In genomic region chr9:110631651-110632275, GRCm38 (mm10) we compare ENCODE assay signal across 8 mouse cellular contexts. TPM values are rescaled to one million over a fixed set of nuclear protein-coding genes. Genes with fewer than 3 reads are reported as not detected.
A peak's percentile ranks its signal among the peaks of the same experiment; 100 is the strongest.
DNase-seq lines count a peak whose midpoint lies in the region; ATAC-seq and TF ChIP-seq lines count a peak whose summit lies in the region.

No protein-coding gene starts in this region.

- H3K4me2 ChIP-seq in heart, embryonic 12.5 days, result peak overlapping the region; percentile 65
- peak overlapping the region; percentile 45 for H3K4me2 ChIP-seq in forebrain, postnatal 0 days (ENCODE audit: low read depth)
- H3K4me2 ChIP-seq in midbrain, embryonic 13.5 days (replicated peaks), result peak overlapping the region; percentile 61

- H3K27ac ChIP-seq in heart, embryonic 12.5 days (ENCODE audit: poor library complexity, severe bottlenecking), result no peak overlapping the region
- no peak overlapping the region for H3K27ac ChIP-seq in forebrain, postnatal 0 days (ENCODE audit: low read depth, low read length)
- H3K27ac ChIP-seq in midbrain, embryonic 13.5 days, result no peak overlapping the region
- H3K27ac ChIP-seq in gastrocnemius, adult 2 months, result no peak overlapping the region

- H3K4me1 ChIP-seq in heart, embryonic 12.5 days (replicated peaks), result peaks cover 10% of the 10 kb centered on the region
- H3K4me1 ChIP-seq in forebrain, postnatal 0 days (ENCODE audit: insufficient read depth), result no peaks in the 10 kb centered on the region
- peaks cover 18% of the 10 kb centered on the region for H3K4me1 ChIP-seq in midbrain, embryonic 13.5 days (replicated peaks)

- no peak for ATAC-seq in heart, embryonic 12.5 days (ENCODE audit: insufficient number of reproducible peaks, low FRiP score)
- peak; percentile 26 for ATAC-seq in forebrain, postnatal 0 days
- ATAC-seq in midbrain, embryonic 13.5 days, result peak; percentile 58

- peak overlapping the region; percentile 33 for H3K4me3 ChIP-seq in heart, embryonic 12.5 days
- peak overlapping the region; percentile 24 for H3K4me3 ChIP-seq in forebrain, postnatal 0 days (ENCODE audit: low read depth, low read length)
- peak overlapping the region; percentile 38 for H3K4me3 ChIP-seq in midbrain, embryonic 13.5 days (replicated peaks)
- no peak overlapping the region for H3K4me3 ChIP-seq in gastrocnemius, adult 2 months

- peaks cover 62% of the 10 kb centered on the region for H3K27me3 ChIP-seq in heart, embryonic 12.5 days (replicated peaks)
- no peaks in the 10 kb centered on the region for H3K27me3 ChIP-seq in forebrain, postnatal 0 days (ENCODE audit: insufficient read depth, low read length)
- peaks cover 42% of the 10 kb centered on the region for H3K27me3 ChIP-seq in midbrain, embryonic 13.5 days

- H3K9me3 ChIP-seq in heart, embryonic 12.5 days (replicated peaks), result no peaks in the 10 kb centered on the region
- H3K9me3 ChIP-seq in forebrain, postnatal 0 days (ENCODE audit: low read length), result no peaks in the 10 kb centered on the region
- no peaks in the 10 kb centered on the region for H3K9me3 ChIP-seq in midbrain, embryonic 13.5 days

- no peak for DNase-seq in heart, postnatal 14 days
- peak; percentile 56 for DNase-seq in R1 (ENCODE audit: low read depth, low spot score)
- peak; percentile 33 for DNase-seq in forebrain, postnatal 0 days
- no peak for DNase-seq in spleen, postnatal 10 days (ENCODE audit: low spot score in 2 of 2)
- no peak for DNase-seq in spleen, postnatal 36 days (ENCODE audit: low spot score in 2 of 2)
- DNase-seq in gastrocnemius, adult 2 months, result no peak

- peak; percentile 45 for TF ChIP-seq CTCF in forebrain, postnatal 0 days (IDR thresholded peaks at IDR 0.05; ENCODE audit: low read depth)
- TF ChIP-seq CTCF in gastrocnemius, adult 2 months (IDR thresholded peaks at IDR 0.05), result no peak

- intact Hi-C loops in heart, postnatal 14 days (cut with DNase I), result loop anchor here (5.0 kb wide), 2 partner anchors 184 to 219 kb away; no protein-coding TSS in a partner anchor
- intact Hi-C loops in gastrocnemius, adult 2 months (cut with DNase I), result loop anchor here (2.0 to 5.0 kb wide), 3 partner anchors 151 to 221 kb away; no protein-coding TSS in a partner anchor

- 20% methylated on average over 30 of the region's 30 CpGs for WGBS in heart, embryonic 12.5 days
- 27% methylated on average over 30 of the region's 30 CpGs for WGBS in forebrain, postnatal 0 days
- 10% methylated on average over 30 of the region's 30 CpGs for WGBS in midbrain, embryonic 13.5 days

- peak overlapping the region; percentile 33; the same call in 1 of the 2 replicates for H3K9ac ChIP-seq in heart, embryonic 12.5 days
- peak overlapping the region; percentile 31; the same call in 1 of the 2 replicates for H3K9ac ChIP-seq in forebrain, postnatal 0 days
- peak overlapping the region; percentile 54 for H3K9ac ChIP-seq in midbrain, embryonic 13.5 days (replicated peaks)

- H3K36me3 ChIP-seq in heart, embryonic 12.5 days, result peaks cover 3% of the 10 kb centered on the region
- H3K36me3 ChIP-seq in forebrain, postnatal 0 days (ENCODE audit: insufficient read depth), result peaks cover 4% of the 10 kb centered on the region
- H3K36me3 ChIP-seq in midbrain, embryonic 13.5 days, result peaks cover 9% of the 10 kb centered on the region; the same call in 1 of the 2 replicates

RNA-seq across cellular contexts. Expression of gene Nradd, which starts 7.5 kb away (rescaled TPM):
- polyA plus RNA-seq in heart, embryonic 12.5 days (2016; fragmentation: Nextera tagmentation; extraction: Ambion mirVana), result 22.9 and 26.0 TPM in 2 replicates
- 1 to 10 TPM; 1.1 to 1.2 TPM for total RNA-seq in heart, postnatal 14 days (2021)
- total RNA-seq in forebrain, postnatal 0 days (2014; rRNA removed), result 21.3 and 22.5 TPM in 2 replicates
- polyA plus RNA-seq in forebrain, postnatal 0 days (2015; fragmentation: Nextera tagmentation; extraction: Ambion mirVana), result 19.1 and 27.2 TPM in 2 replicates
- polyA plus RNA-seq in midbrain, embryonic 13.5 days (2015; fragmentation: Nextera tagmentation; extraction: Ambion mirVana), result 33.8 and 36.6 TPM in 2 replicates
- 1 to 10 TPM in 1 of 2 experiments, under 1 TPM in 1; 0.64 to 1.2 TPM for total RNA-seq in gastrocnemius, adult 2 months (2021)

RNA-seq across cellular contexts. Expression of gene Nbeal2, which starts 22.2 kb away (rescaled TPM):
- polyA plus RNA-seq in heart, embryonic 12.5 days (2016; fragmentation: Nextera tagmentation; extraction: Ambion mirVana), result 1.9 and 2.4 TPM in 2 replicates
- total RNA-seq in heart, postnatal 14 days (2021), result 10 to 100 TPM; 10.4 to 12.0 TPM
- 6.1 and 17.6 TPM in 2 replicates for total RNA-seq in forebrain, postnatal 0 days (2014; rRNA removed)
- polyA plus RNA-seq in forebrain, postnatal 0 days (2015; fragmentation: Nextera tagmentation; extraction: Ambion mirVana), result 1.1 and 2.0 TPM in 2 replicates
- polyA plus RNA-seq in midbrain, embryonic 13.5 days (2015; fragmentation: Nextera tagmentation; extraction: Ambion mirVana), result 2.0 and 3.1 TPM in 2 replicates
- total RNA-seq in gastrocnemius, adult 2 months (2021), result 1 to 10 TPM; 4.7 to 5.0 TPM

RNA-seq across cellular contexts. Expression of gene Ccdc12, which starts 24.5 kb away (rescaled TPM):
- 120 and 123 TPM in 2 replicates for polyA plus RNA-seq in heart, embryonic 12.5 days (2016; fragmentation: Nextera tagmentation; extraction: Ambion mirVana)
- total RNA-seq in heart, postnatal 14 days (2021), result 10 to 100 TPM; 65.4 to 68.1 TPM
- 38.4 and 48.4 TPM in 2 replicates for total RNA-seq in forebrain, postnatal 0 days (2014; rRNA removed)
- 103 and 104 TPM in 2 replicates for polyA plus RNA-seq in forebrain, postnatal 0 days (2015; fragmentation: Nextera tagmentation; extraction: Ambion mirVana)
- 136 and 140 TPM in 2 replicates for polyA plus RNA-seq in midbrain, embryonic 13.5 days (2015; fragmentation: Nextera tagmentation; extraction: Ambion mirVana)
- total RNA-seq in gastrocnemius, adult 2 months (2021), result 10 to 100 TPM; 43.4 to 51.7 TPM

Comparison
In these comparisons a context has a peak if more than half of its experiments do, and no peak if none do; other contexts are left out.
1. DNase-seq: peak in R1 (single experiment) and forebrain, postnatal 0 days (single experiment); none in heart, postnatal 14 days (0 of 2), spleen, postnatal 10 days (0 of 2), spleen, postnatal 36 days (0 of 2) and gastrocnemius, adult 2 months (single experiment).
2. RNA of gene Nradd, which starts 7.5 kb away (total RNA-seq): 21.3 to 22.5 TPM in forebrain, postnatal 0 days; 0.64 to 1.2 TPM in gastrocnemius, adult 2 months and 1.1 to 1.2 TPM in heart, postnatal 14 days; every median in the first group is over 10 times any median in the second.
3. Peak in every context shown above with its lines, with median percentiles within 50 percentile points of each other: H3K4me2 ChIP-seq and H3K9ac ChIP-seq.